Mouse (Mus musculus): Measurements from ENCODE around the gene Dio1. TPM values are rescaled to one million over a fixed set of nuclear protein-coding genes. Genes with fewer than 3 reads are reported as not detected.

Dio1 gene
- polyA plus RNA-seq, 1 experiment from 2014 or later, result not detected

DNA sequence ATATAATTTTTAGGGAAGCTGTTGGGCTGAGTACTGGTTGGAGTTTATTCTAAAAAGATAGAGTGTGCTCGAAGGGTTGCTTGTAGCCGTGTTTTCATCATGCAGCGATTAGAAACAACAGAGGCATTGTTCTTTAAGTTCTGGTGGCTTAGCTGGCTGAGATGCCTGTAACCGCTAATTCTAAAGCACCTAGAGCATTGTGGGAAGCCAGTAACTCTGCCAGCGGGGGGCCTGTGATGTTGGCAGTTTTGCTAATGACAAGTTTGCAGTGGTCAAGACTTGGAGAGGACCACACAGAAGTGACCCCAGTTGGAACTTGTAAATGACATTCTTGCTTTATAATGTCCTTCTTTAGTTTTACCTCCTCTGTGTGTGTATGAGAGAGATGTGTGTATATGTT is 34.4 kb upstream of the Dio1 start:
- no peak overlapping the region for H3K27ac ChIP-seq (ENCODE audit: low read length)
- H3K4me2 ChIP-seq (ENCODE audit: low read length), result no peak overlapping the region
- no peaks in the 10 kb centered on the region for H3K9me3 ChIP-seq (ENCODE audit: control insufficient read depth, low read length)
- no peaks in the 10 kb centered on the region for H3K4me1 ChIP-seq (replicated peaks; ENCODE audit: control insufficient read depth, insufficient read depth, low read length)
- H3K27me3 ChIP-seq (replicated peaks; ENCODE audit: control insufficient read depth, insufficient read depth, low read length), result no peaks in the 10 kb centered on the region
- ATAC-seq, result no peak
- H3K36me3 ChIP-seq (ENCODE audit: control insufficient read depth, insufficient read depth), result 0 out of 2 replicates have a peak, but pooled peaks cover 2% of the 10 kb centered on the region
- WGBS, result 20% methylated on average over 5 of the region's 5 CpGs
- H3K4me3 ChIP-seq (replicated peaks; ENCODE audit: low read length), result no peak overlapping the region
- no peak overlapping the region for H3K9ac ChIP-seq (replicated peaks; ENCODE audit: low read depth, low read length)

DNA sequence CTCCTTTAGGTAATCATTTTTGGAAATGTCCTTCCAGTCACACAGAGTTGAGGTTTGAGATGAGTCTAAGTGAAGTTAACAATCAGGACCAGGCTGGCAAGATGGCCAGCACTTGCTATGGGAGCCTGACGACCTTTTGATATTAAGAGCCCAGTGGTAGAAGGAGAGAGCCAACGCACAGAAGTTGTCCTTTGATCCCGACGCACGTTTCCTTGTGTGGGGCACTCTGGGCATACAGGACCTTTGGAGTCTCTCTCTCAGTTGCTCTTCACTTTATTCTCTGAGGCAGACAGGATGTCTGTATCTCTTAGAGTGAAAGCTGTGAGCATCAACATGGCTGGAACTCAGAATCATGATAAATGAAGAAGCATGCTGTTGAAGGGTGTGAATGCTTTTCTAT is 30.5 kb upstream of the Dio1 start:
- Histone ChIP-seq H3K27me3 (replicated peaks; ENCODE audit: control insufficient read depth, insufficient read depth, low read length) (no peaks in the 10 kb centered on the region), H3K27ac (ENCODE audit: low read length) (no peak overlapping the region), H3K36me3 (ENCODE audit: control insufficient read depth, insufficient read depth) (no peaks in the 10 kb centered on the region), H3K9ac (replicated peaks; ENCODE audit: low read depth, low read length) (no peak overlapping the region), H3K9me3 (ENCODE audit: control insufficient read depth, low read length) (no peaks in the 10 kb centered on the region), H3K4me3 (replicated peaks; ENCODE audit: low read length) (no peak overlapping the region), H3K4me1 (replicated peaks; ENCODE audit: control insufficient read depth, insufficient read depth, low read length) (no peaks in the 10 kb centered on the region), H3K4me2 (ENCODE audit: low read length) (no peak overlapping the region)
- WGBS, result 90% methylated on average over 5 of the region's 5 CpGs
- ATAC-seq, result no peak

DNA sequence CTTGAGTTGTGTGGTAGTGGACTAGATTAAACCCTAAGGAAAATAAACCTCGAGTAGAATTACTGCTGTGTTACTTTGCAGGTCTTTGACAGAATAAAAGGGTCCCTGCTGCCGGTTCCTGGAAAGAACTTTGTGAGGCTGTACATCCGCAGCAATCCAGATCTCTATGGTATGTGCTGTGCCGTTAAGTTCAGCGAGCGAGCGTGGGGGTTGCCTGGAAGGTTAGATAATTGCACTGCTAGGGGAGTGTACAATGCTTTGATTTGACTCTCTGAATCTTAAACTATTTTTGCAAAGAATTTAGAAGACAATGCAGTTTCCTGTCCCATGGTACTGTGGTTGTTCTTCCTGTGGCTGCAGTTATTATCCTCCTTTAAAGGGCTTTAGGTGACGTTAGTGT is 29.4 kb upstream of the Dio1 start:
- no peaks in the 10 kb centered on the region for H3K9me3 ChIP-seq (ENCODE audit: control insufficient read depth, low read length)
- no peaks in the 10 kb centered on the region for H3K4me1 ChIP-seq (replicated peaks; ENCODE audit: control insufficient read depth, insufficient read depth, low read length)
- H3K4me2 ChIP-seq (ENCODE audit: low read length), result no peak overlapping the region
- no peak overlapping the region for H3K9ac ChIP-seq (replicated peaks; ENCODE audit: low read depth, low read length)
- ATAC-seq, result no peak
- 72% methylated on average over 8 of the region's 8 CpGs for WGBS
- no peaks in the 10 kb centered on the region for H3K27me3 ChIP-seq (replicated peaks; ENCODE audit: control insufficient read depth, insufficient read depth, low read length)
- H3K36me3 ChIP-seq (ENCODE audit: control insufficient read depth, insufficient read depth), result no peaks in the 10 kb centered on the region
- H3K4me3 ChIP-seq (replicated peaks; ENCODE audit: low read length), result no peak overlapping the region
- H3K27ac ChIP-seq (ENCODE audit: low read length), result no peak overlapping the region

DNA sequence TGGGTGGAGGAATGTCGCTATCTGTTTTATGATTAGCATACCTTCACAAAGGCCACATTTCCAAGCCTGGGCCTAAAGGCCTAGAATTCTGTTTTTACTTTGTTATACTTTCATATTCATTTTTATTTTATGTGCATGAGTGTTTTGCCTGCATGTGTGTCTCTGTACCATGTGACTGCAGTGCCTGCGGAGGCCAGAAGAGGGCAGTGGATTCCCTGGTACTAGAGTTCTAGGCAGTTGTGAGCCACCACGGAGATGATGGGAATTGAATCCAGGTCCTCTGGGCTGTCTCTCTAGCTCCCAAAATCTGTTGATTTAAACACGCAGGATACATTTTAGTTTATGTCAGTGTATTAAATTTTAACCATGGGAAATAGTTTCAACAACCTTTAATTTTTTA is 26.5 kb upstream of the Dio1 start:
- Histone ChIP-seq H3K36me3 (ENCODE audit: control insufficient read depth, insufficient read depth) (no peaks in the 10 kb centered on the region), H3K4me2 (ENCODE audit: low read length) (no peak overlapping the region), H3K4me3 (replicated peaks; ENCODE audit: low read length) (no peak overlapping the region), H3K9me3 (ENCODE audit: control insufficient read depth, low read length) (no peaks in the 10 kb centered on the region), H3K27ac (ENCODE audit: low read length) (no peak overlapping the region), H3K9ac (replicated peaks; ENCODE audit: low read depth, low read length) (no peak overlapping the region), H3K4me1 (replicated peaks; ENCODE audit: control insufficient read depth, insufficient read depth, low read length) (no peaks in the 10 kb centered on the region), H3K27me3 (replicated peaks; ENCODE audit: control insufficient read depth, insufficient read depth, low read length) (no peaks in the 10 kb centered on the region)
- WGBS, result 93% methylated on average over 4 of the region's 4 CpGs
- ATAC-seq, result no peak

DNA sequence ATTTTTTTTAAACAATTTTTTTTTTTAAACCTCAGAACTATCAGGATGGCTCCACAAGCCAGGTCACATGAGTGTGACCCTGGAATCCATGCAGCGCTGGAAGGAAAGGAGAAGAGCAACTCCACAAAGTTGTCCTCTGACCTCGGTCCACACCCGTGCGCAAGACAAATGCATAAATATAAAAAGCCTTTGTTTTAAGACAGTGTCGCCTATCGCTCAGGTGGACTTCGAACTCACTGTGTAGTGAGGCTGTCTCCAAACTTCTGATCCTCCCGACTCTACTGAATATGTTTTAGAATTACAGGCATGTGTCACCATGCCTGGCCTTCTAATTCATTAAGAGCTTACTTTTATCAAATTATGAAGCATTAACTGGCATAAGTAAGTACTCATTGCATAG is 21.6 kb upstream of the Dio1 start:
- WGBS, result 95% methylated on average over 8 of the region's 8 CpGs
- Histone ChIP-seq H3K4me2 (ENCODE audit: low read length) (no peak overlapping the region), H3K36me3 (ENCODE audit: control insufficient read depth, insufficient read depth) (no peaks in the 10 kb centered on the region), H3K9ac (replicated peaks; ENCODE audit: low read depth, low read length) (no peak overlapping the region), H3K4me1 (replicated peaks; ENCODE audit: control insufficient read depth, insufficient read depth, low read length) (no peaks in the 10 kb centered on the region), H3K27ac (ENCODE audit: low read length) (no peak overlapping the region), H3K9me3 (ENCODE audit: control insufficient read depth, low read length) (no peaks in the 10 kb centered on the region), H3K4me3 (replicated peaks; ENCODE audit: low read length) (no peak overlapping the region), H3K27me3 (replicated peaks; ENCODE audit: control insufficient read depth, insufficient read depth, low read length) (no peaks in the 10 kb centered on the region)
- no peak for ATAC-seq

DNA sequence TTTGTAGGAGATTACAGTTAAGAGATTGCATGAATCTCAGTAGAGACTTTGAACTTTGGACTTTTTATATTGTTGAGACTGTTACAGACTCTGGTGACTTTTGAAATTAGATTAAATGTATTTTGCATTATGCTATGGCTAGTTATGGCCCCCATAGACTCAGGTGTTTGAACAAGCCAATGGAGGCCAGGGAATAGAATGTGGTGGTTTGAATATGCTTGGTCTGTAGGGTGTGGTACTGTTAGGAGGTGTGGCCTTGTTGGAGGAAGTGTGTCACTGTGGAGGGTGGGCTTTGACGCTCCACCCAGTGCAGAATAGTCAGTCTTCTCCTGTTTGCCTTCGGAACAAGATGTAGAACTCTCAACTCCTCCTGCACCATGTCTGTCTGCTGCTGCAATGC is 16.1 kb upstream of the Dio1 start:
- no peaks in the 10 kb centered on the region for H3K9me3 ChIP-seq (ENCODE audit: control insufficient read depth, low read length)
- H3K36me3 ChIP-seq (ENCODE audit: control insufficient read depth, insufficient read depth), result peaks cover 13% of the 10 kb centered on the region
- H3K4me2 ChIP-seq (ENCODE audit: low read length), result no peak overlapping the region
- WGBS, result 96% methylated on average over 2 of the region's 2 CpGs
- H3K4me3 ChIP-seq (replicated peaks; ENCODE audit: low read length), result no peak overlapping the region
- no peak overlapping the region for H3K9ac ChIP-seq (replicated peaks; ENCODE audit: low read depth, low read length)
- H3K4me1 ChIP-seq (replicated peaks; ENCODE audit: control insufficient read depth, insufficient read depth, low read length), result no peaks in the 10 kb centered on the region
- H3K27ac ChIP-seq (ENCODE audit: low read length), result no peak overlapping the region
- H3K27me3 ChIP-seq (replicated peaks; ENCODE audit: control insufficient read depth, insufficient read depth, low read length), result no peaks in the 10 kb centered on the region
- ATAC-seq, result no peak

DNA sequence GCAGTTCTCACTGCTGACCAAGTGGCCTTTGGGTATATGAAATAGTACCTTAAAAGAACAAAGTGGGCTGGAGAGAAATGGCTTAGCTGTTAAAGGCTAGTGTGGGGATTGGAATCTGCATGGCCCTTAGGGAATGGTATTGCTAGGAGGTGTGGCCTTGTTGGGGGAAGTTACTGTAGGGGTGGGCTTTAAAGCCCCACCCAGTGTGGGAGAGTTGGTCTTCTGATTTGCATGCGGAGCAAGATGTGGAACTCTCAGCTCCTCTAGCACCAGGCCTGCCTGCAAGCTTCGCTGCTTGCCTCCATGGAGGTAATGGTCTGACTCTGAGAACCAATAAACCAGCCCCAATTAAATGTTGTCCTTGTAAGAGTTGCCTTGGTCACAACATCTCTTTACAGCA is 14.1 kb upstream of the Dio1 start:
- 90% methylated on average over 2 of the region's 2 CpGs for WGBS
- no peaks in the 10 kb centered on the region for H3K4me1 ChIP-seq (replicated peaks; ENCODE audit: control insufficient read depth, insufficient read depth, low read length)
- peaks cover 13% of the 10 kb centered on the region for H3K36me3 ChIP-seq (ENCODE audit: control insufficient read depth, insufficient read depth)
- H3K9me3 ChIP-seq (ENCODE audit: control insufficient read depth, low read length), result no peaks in the 10 kb centered on the region
- H3K4me2 ChIP-seq (ENCODE audit: low read length), result no peak overlapping the region
- no peaks in the 10 kb centered on the region for H3K27me3 ChIP-seq (replicated peaks; ENCODE audit: control insufficient read depth, insufficient read depth, low read length)
- H3K27ac ChIP-seq (ENCODE audit: low read length), result no peak overlapping the region
- H3K4me3 ChIP-seq (replicated peaks; ENCODE audit: low read length), result no peak overlapping the region
- no peak overlapping the region for H3K9ac ChIP-seq (replicated peaks; ENCODE audit: low read depth, low read length)
- ATAC-seq, result no peak

DNA sequence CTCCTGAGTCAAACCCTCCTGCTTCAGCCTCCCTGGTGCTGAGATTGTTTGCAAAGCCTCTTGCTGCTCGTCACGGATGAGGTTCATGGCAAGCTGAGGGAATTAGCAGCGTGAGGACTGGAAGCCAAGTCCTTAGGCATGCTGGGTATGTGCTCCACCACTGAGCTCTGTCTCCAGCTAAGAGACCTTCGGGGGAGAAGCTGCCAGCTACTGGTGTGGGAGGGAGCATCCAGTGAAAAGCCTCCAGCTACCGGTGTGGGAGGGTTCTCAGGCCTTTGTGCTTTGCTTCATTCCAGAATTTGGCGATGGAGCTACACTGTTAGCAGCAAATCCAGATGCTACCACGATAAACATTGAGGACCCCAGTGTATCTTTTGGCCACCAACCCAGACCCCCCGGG is 11.7 kb upstream of the Dio1 start:
- no peak overlapping the region for H3K4me2 ChIP-seq (ENCODE audit: low read length)
- H3K4me1 ChIP-seq (replicated peaks; ENCODE audit: control insufficient read depth, insufficient read depth, low read length), result peaks cover 7% of the 10 kb centered on the region
- peaks cover 13% of the 10 kb centered on the region for H3K36me3 ChIP-seq (ENCODE audit: control insufficient read depth, insufficient read depth)
- no peaks in the 10 kb centered on the region for H3K27me3 ChIP-seq (replicated peaks; ENCODE audit: control insufficient read depth, insufficient read depth, low read length)
- WGBS, result 84% methylated on average over 8 of the region's 8 CpGs
- H3K9ac ChIP-seq (replicated peaks; ENCODE audit: low read depth, low read length), result no peak overlapping the region
- no peaks in the 10 kb centered on the region for H3K9me3 ChIP-seq (ENCODE audit: control insufficient read depth, low read length)
- no peak overlapping the region for H3K4me3 ChIP-seq (replicated peaks; ENCODE audit: low read length)
- H3K27ac ChIP-seq (ENCODE audit: low read length), result no peak overlapping the region
- no peak for ATAC-seq

DNA sequence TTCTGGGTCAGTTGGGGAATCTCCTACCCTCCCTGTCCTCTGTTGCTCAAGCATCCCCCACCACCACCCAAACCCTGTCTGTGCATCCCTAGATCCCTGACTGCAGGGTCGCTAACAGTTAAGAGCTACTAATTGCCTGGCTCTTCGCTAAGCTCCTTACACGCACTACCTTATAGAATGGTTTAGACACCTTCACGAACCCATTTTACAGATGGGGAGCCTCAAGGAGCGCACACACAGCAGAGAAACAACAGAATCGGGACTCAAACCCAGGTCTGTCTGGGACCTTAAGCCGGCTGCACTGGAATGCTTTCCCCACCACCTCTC is 7.5 kb upstream of the Dio1 start:
- Histone ChIP-seq H3K9me3 (ENCODE audit: control insufficient read depth, low read length) (no peaks in the 10 kb centered on the region), H3K9ac (replicated peaks; ENCODE audit: low read depth, low read length) (peak overlapping the region; percentile 71), H3K4me3 (replicated peaks; ENCODE audit: low read length) (peak overlapping the region; percentile 69), H3K4me2 (ENCODE audit: low read length) (peak overlapping the region; percentile 81), H3K36me3 (ENCODE audit: control insufficient read depth, insufficient read depth) (0 out of 2 replicates have a peak, but pooled peaks cover 2% of the 10 kb centered on the region), H3K4me1 (replicated peaks; ENCODE audit: control insufficient read depth, insufficient read depth, low read length) (peaks cover 11% of the 10 kb centered on the region), H3K27me3 (replicated peaks; ENCODE audit: control insufficient read depth, insufficient read depth, low read length) (no peaks in the 10 kb centered on the region), H3K27ac (ENCODE audit: low read length) (no peak overlapping the region)
- WGBS, result 8% methylated on average over 7 of the region's 7 CpGs
- peak; percentile 73 for ATAC-seq

DNA sequence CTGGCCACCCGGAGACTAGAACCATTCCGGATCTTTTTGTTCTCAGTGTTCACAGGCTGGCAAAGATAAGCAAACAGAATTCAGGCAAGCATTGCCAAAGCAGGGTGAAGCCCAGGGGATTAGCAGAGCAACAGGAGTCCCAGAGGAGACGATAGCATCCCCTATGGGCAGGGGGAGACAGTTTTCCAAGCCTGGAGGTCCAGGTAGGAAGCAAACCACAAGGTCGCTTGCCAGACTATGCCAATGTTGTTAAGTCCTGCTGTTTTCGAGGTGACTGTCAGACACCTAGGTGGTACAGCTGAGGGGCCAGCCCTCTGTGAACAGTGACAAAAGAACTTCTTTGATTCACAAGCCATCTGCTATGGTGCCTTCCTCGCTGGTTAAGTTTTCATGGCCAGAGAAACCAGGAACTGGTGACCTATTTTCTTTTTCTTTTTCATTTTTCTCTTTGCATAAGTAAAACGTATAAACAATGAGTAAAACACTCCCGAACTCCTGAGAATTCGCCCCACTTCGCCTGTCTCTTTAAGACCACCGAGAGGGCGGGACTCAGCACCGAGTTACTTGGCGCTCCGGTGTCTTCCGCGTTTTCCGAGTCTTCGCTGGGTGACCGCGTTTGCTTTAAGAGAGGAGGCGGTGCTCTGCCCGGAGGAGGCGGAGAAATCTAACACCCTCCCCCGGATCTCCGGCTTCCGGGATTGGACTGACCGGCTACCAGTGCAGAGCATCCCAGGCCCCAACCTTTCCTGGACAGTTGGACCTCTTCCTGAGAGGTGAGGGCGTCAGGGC is 6.9 kb upstream of the Dio1 start, which contains the start of gene Yipf1:
Yipf1 (plus strand) TSS at position 674 of the 789 bp plus-strand sequence.
- ATAC-seq, result peak; percentile 96
- H3K9ac ChIP-seq (replicated peaks; ENCODE audit: low read depth, low read length), result peak within 1 kb of the TSS; percentile 71
- H3K4me1 ChIP-seq (replicated peaks; ENCODE audit: control insufficient read depth, insufficient read depth, low read length), result peaks cover 11% of the 10 kb centered on the region
- H3K36me3 ChIP-seq (ENCODE audit: control insufficient read depth, insufficient read depth), result 0 out of 2 replicates have a peak, but pooled peaks cover 2% of the 10 kb centered on the region
- no peaks in the 10 kb centered on the region for H3K9me3 ChIP-seq (ENCODE audit: control insufficient read depth, low read length)
- 0 out of 2 replicates have a peak within 1 kb of the TSS, but pooled peaks have one; percentile 21 for H3K27ac ChIP-seq (ENCODE audit: low read length)
- H3K27me3 ChIP-seq (replicated peaks; ENCODE audit: control insufficient read depth, insufficient read depth, low read length), result no peaks in the 10 kb centered on the region
- under 1% methylated on average over 29 of the region's 29 CpGs for WGBS
- peak within 1 kb of the TSS; percentile 81 for H3K4me2 ChIP-seq (ENCODE audit: low read length)
- peak within 1 kb of the TSS; percentile 69 for H3K4me3 ChIP-seq (replicated peaks; ENCODE audit: low read length)
